Mouse (Mus musculus) liver, adult 2 months (tissue): ENCODE measurements at regions not wholly inside any gene's neighbourhood (a gene's known extent, or its start where the extent isn't known, plus 50 kb on each side); places are given as distances from the start of the nearest gene placed in this dataset.

Experiments
- DNase-seq: peaks from one replicate; pipeline ENCODE4 v3.0.0-alpha.2; 2011; ENCODE audit warnings: low read depth, low spot score; ENCODE audit errors: extremely low read depth
- H3K27ac ChIP-seq: fragments of 200-500 bp; replicated peaks from 2 replicates; pipeline ENCODE4 v1.5.1; 2012; ENCODE audit warnings: low read depth, mild to moderate bottlenecking, control low read depth, inconsistent platforms, low read length; ENCODE audit not compliant: insufficient read depth
- H3K27me3 ChIP-seq: fragments of 200-500 bp; 2 replicates; pipeline ENCODE4 v1.6.1; 2012; ENCODE audit warnings: mild to moderate bottlenecking, moderate library complexity, low read length, inconsistent platforms; ENCODE audit not compliant: control insufficient read depth, insufficient read depth
- H3K36me3 ChIP-seq: fragments of 200-500 bp; 2 replicates; pipeline ENCODE4 v1.6.1; 2012; ENCODE audit warnings: low read length, inconsistent platforms; ENCODE audit not compliant: control insufficient read depth, insufficient read depth
- H3K4me1 ChIP-seq: fragments of 200-500 bp; 2 replicates; pipeline ENCODE4 v1.6.1; 2011; ENCODE audit warnings: low read length; ENCODE audit not compliant: control insufficient read depth, insufficient read depth
- H3K4me3 ChIP-seq: fragments of 200-500 bp; 2 replicates; pipeline ENCODE4 v1.5.1; 2011; ENCODE audit warnings: low read depth, mild to moderate bottlenecking, control low read depth, low read length, moderate library complexity; ENCODE audit not compliant: insufficient read depth
- H3K79me2 ChIP-seq: fragments of 200-500 bp; 2 replicates; pipeline ENCODE4 v1.6.1; 2012; ENCODE audit warnings: inconsistent platforms, mild to moderate bottlenecking, low read length, moderate library complexity; ENCODE audit not compliant: control insufficient read depth, insufficient read depth
- H3K9ac ChIP-seq: fragments of 200-500 bp; 2 replicates; pipeline ENCODE4 v1.6.1; 2012; ENCODE audit warnings: low read depth, mild to moderate bottlenecking, control low read depth, inconsistent platforms, low read length
- CTCF ChIP-seq: fragments of 200-500 bp; IDR thresholded peaks from 2 replicates; pipeline ENCODE4 v1.5.1; 2011; ENCODE audit warnings: low read depth, low read length, control low read depth
- POLR2A ChIP-seq: fragments of 200-500 bp; IDR thresholded peaks from 2 replicates; pipeline ENCODE4 v1.6.1; 2011; ENCODE audit warnings: low read length, control low read depth; ENCODE audit not compliant: insufficient read depth; ENCODE audit errors: extremely low read depth
- WGBS: fragments of 180-500 bp; shearing (Covaris S2); methylation state at CpG from one replicate; pipeline ENCODE4 v1.1.7; 2018; 5-methylcytosine and 5-hydroxymethylcytosine counted together

GRCm38 (mm10) chr1:12025791-12026190 lies 611.9 kb downstream of the A830018L16Rik start:
- H3K4me1 ChIP-seq, result no peaks in the 10 kb centered on the region
- no peak for DNase-seq
- H3K36me3 ChIP-seq, result no peaks in the 10 kb centered on the region
- no peaks in the 10 kb centered on the region for H3K27me3 ChIP-seq
- H3K4me3 ChIP-seq, result no peak overlapping the region
- H3K27ac ChIP-seq, result no peak overlapping the region
- no peak overlapping the region for H3K9ac ChIP-seq
- TF ChIP-seq POLR2A (no peak), CTCF (no peak)
- no peaks in the 10 kb centered on the region for H3K79me2 ChIP-seq

GRCm38 (mm10) chr1:12027442-12027841 lies 613.5 kb downstream of the A830018L16Rik start:
- H3K79me2 ChIP-seq, result no peaks in the 10 kb centered on the region
- TF ChIP-seq POLR2A, result no peak
- no peak for TF ChIP-seq CTCF
- H3K4me3 ChIP-seq, result no peak overlapping the region

GRCm38 (mm10) chr1:12028074-12028473 lies 614.2 kb downstream of the A830018L16Rik start:
- DNase-seq, result no peak
- WGBS, result 73% methylated on average over 4 of the region's 4 CpGs
- no peaks in the 10 kb centered on the region for H3K79me2 ChIP-seq
- H3K4me3 ChIP-seq, result no peak overlapping the region
- H3K27ac ChIP-seq, result no peak overlapping the region
- H3K27me3 ChIP-seq, result no peaks in the 10 kb centered on the region
- H3K36me3 ChIP-seq, result no peaks in the 10 kb centered on the region
- H3K4me1 ChIP-seq, result no peaks in the 10 kb centered on the region
- TF ChIP-seq POLR2A (no peak), CTCF (no peak)
- no peak overlapping the region for H3K9ac ChIP-seq

More at GRCm38 (mm10) chr1:12027442-12027841, 613.5 kb downstream of the A830018L16Rik start:
- Histone ChIP-seq H3K27me3 (no peaks in the 10 kb centered on the region), H3K27ac (no peak overlapping the region), H3K9ac (no peak overlapping the region), H3K36me3 (no peaks in the 10 kb centered on the region), H3K4me1 (no peaks in the 10 kb centered on the region)
- DNase-seq, result no peak
- 85% methylated on average over 2 of the region's 2 CpGs for WGBS

GRCm38 (mm10) chr1:12051931-12052482 lies 638.1 kb downstream of the A830018L16Rik start:
- DNase-seq, result no peak
- Histone ChIP-seq H3K9ac (no peak overlapping the region), H3K79me2 (no peaks in the 10 kb centered on the region), H3K27me3 (no peaks in the 10 kb centered on the region), H3K4me1 (no peaks in the 10 kb centered on the region), H3K27ac (no peak overlapping the region), H3K4me3 (no peak overlapping the region), H3K36me3 (no peaks in the 10 kb centered on the region)
- TF ChIP-seq CTCF (no peak), POLR2A (no peak)
- WGBS, result 76% methylated on average over 8 of the region's 8 CpGs

- 66% methylated on average over 3 of the region's 3 CpGs for WGBS
These were observed 642.1 kb downstream of the A830018L16Rik start for GRCm38 (mm10) chr1:12055865-12056560.

GRCm38 (mm10) chr1:12065016-12065513 lies 651.2 kb downstream of the A830018L16Rik start:
- no peak for TF ChIP-seq CTCF
- TF ChIP-seq POLR2A, result no peak
- H3K27ac ChIP-seq, result no peak overlapping the region
- H3K4me3 ChIP-seq, result no peak overlapping the region
- WGBS, result 88% methylated on average over 6 of the region's 6 CpGs
- no peak overlapping the region for H3K9ac ChIP-seq
- H3K27me3 ChIP-seq, result no peaks in the 10 kb centered on the region
- H3K36me3 ChIP-seq, result no peaks in the 10 kb centered on the region
- H3K4me1 ChIP-seq, result no peaks in the 10 kb centered on the region
- no peak for DNase-seq
- H3K79me2 ChIP-seq, result no peaks in the 10 kb centered on the region

More at GRCm38 (mm10) chr1:12055865-12056560, 642.1 kb downstream of the A830018L16Rik start:
- Histone ChIP-seq H3K36me3 (no peaks in the 10 kb centered on the region), H3K4me1 (no peaks in the 10 kb centered on the region), H3K79me2 (no peaks in the 10 kb centered on the region), H3K27me3 (no peaks in the 10 kb centered on the region), H3K9ac (no peak overlapping the region), H3K4me3 (no peak overlapping the region), H3K27ac (no peak overlapping the region)
- DNase-seq, result no peak
- TF ChIP-seq POLR2A (no peak), CTCF (no peak)
